Mouse (Mus musculus) CH12.LX (cell line): ENCODE data around the gene Crisp1. TPM values are rescaled to one million over a fixed set of nuclear protein-coding genes. Genes with fewer than 3 reads are reported as not detected.

ENCODE experiments used
- DNase-seq: peaks from one replicate; pipeline ENCODE4 v3.0.0-alpha.2; 2013; ENCODE audit errors: extremely low read depth
- H3K27ac ChIP-seq: 2 replicates; pipeline ENCODE4 v1.5.1; 2012; ENCODE audit warnings: low read depth, mild to moderate bottlenecking, control low read depth, moderate library complexity; ENCODE audit not compliant: insufficient read depth
- H3K27me3 ChIP-seq: replicated peaks from 2 replicates; pipeline ENCODE3; 2012; ENCODE audit warnings: inconsistent platforms
- H3K36me3 ChIP-seq, 2 experiments: replicated peaks in 1 of 2; 2 replicates each; pipeline versions ENCODE3 to v1.6.1; 2012; ENCODE audit warnings: inconsistent platforms in 1 of 2, low read length in 1 of 2, mild to moderate bottlenecking in 1 of 2, mixed read lengths in 1 of 2, moderate library complexity in 1 of 2; ENCODE audit not compliant: control insufficient read depth in 1 of 2, insufficient read depth in 1 of 2
- H3K4me1 ChIP-seq, 2 experiments: 2 replicates each; pipeline ENCODE4 v1.6.1; 2012; ENCODE audit warnings: inconsistent platforms in 1 of 2, moderate library complexity in 1 of 2; ENCODE audit not compliant: insufficient read depth in 2 of 2, control insufficient read depth in 1 of 2
- H3K4me2 ChIP-seq: 2 replicates; pipeline ENCODE4 v1.6.1; 2012; ENCODE audit warnings: low read depth, mild to moderate bottlenecking, control low read depth; ENCODE audit not compliant: poor library complexity, insufficient read depth, severe bottlenecking
- H3K4me3 ChIP-seq, 3 experiments: fragments of 150-350 bp in 1 of 3; sonication (generic) in 1 of 3; replicated peaks in 1 of 3; 2 replicates each; pipeline versions ENCODE3 to v1.5.1; 2011 to 2012; ENCODE audit warnings: low read depth in 2 of 3, low read length in 2 of 3, mild to moderate bottlenecking in 2 of 3, moderate library complexity in 2 of 3, control low read depth in 1 of 3, improper control_type of control experiment in 1 of 3, inconsistent platforms in 1 of 3, mixed read lengths in 1 of 3; ENCODE audit not compliant: poor library complexity in 1 of 3
- H3K79me2 ChIP-seq: replicated peaks from 2 replicates; pipeline ENCODE4 v1.6.1; 2012; ENCODE audit warnings: mild to moderate bottlenecking, moderate library complexity; ENCODE audit not compliant: control insufficient read depth, poor library complexity, insufficient read depth, severe bottlenecking; ENCODE audit errors: extremely low read depth
- H3K9ac ChIP-seq: 2 replicates; pipeline ENCODE4 v1.6.1; 2012; ENCODE audit warnings: low read depth, mild to moderate bottlenecking, control low read depth, moderate library complexity; ENCODE audit not compliant: insufficient read depth
- H3K9me3 ChIP-seq: replicated peaks from 2 replicates; pipeline ENCODE3; 2012; ENCODE audit warnings: low read length, inconsistent platforms, mixed read lengths
- CHD1 ChIP-seq: IDR thresholded peaks from 2 replicates; pipeline ENCODE4 v1.6.1; 2012; ENCODE audit warnings: low read depth, low read length, improper control_type of control experiment, inconsistent platforms
- MAFK ChIP-seq: IDR thresholded peaks from 2 replicates; pipeline ENCODE4 v1.6.1; 2011; ENCODE audit warnings: low read length, improper control_type of control experiment; ENCODE audit not compliant: insufficient replicate concordance
- POLR2AphosphoS2 ChIP-seq: IDR thresholded peaks from 2 replicates; pipeline ENCODE4 v1.6.1; 2011; ENCODE audit warnings: low read depth, low read length, improper control_type of control experiment
- RCOR1 ChIP-seq: conservative IDR thresholded peaks from 2 replicates; pipeline ENCODE4 v1.6.1; 2012; ENCODE audit warnings: low read depth, mild to moderate bottlenecking, inconsistent platforms, low read length, improper control_type of control experiment
- SMC3 ChIP-seq: IDR thresholded peaks from 2 replicates; pipeline ENCODE4 v1.6.1; 2011; ENCODE audit warnings: low read depth, low read length, improper control_type of control experiment
- USF1 ChIP-seq: IDR thresholded peaks from 2 replicates; pipeline ENCODE4 v1.6.1; 2014; ENCODE audit warnings: low read depth, mild to moderate bottlenecking, inconsistent platforms, low read length, improper control_type of control experiment
- dilution Hi-C: fragments of 300-500 bp; cut with MboI; formaldehyde crosslinking; loops from 2 replicates; pipeline ENCODE4 v1.14.3; 2020; ENCODE audit warnings: low sequenced_read_pairs; ENCODE audit not compliant: extremely low pct_unique_long_range_greater_than_20kb, extremely low pct_ligation_motif_present
- in situ Hi-C: fragments of 300-500 bp; cut with MboI; formaldehyde crosslinking; loops from 3 replicates; pipeline ENCODE4 v1.14.3; 2019; ENCODE audit warnings: low sequenced_read_pairs, low pct_ligation_motif_present, low pct_unique_long_range_greater_than_20kb, mixed read lengths
- polyA plus RNA-seq: library from polyadenylated mRNA; unstranded; fragments of >175 nt; gene quantifications from 2 replicates; pipeline ENCODE4 v1.2.1, GENCODE M21; 2012; ENCODE audit warnings: low read depth; ENCODE audit not compliant: insufficient read length
- total RNA-seq, 2 experiments: library from RNA; depleted of rRNA; stranded (reverse); fragments of 300-350 nt in 1 of 2; fragments of >200 nt in 1 of 2; gene quantifications; 2 replicates each; pipeline ENCODE4 v1.2.3; 2012 to 2014

The Crisp1 gene
- total and polyA plus RNA-seq, 3 experiments, result not detected

GRCm38 (mm10) chr17:40252487-40252886 is 66.5 kb downstream of the Crisp1 start:
- H3K27me3 ChIP-seq, result no peaks in the 10 kb centered on the region
- dilution Hi-C loops (no loop called here), in situ Hi-C loops (no loop called here)
- peaks cover 8% of the 10 kb centered on the region for H3K9me3 ChIP-seq
- no peak overlapping the region for H3K4me3 ChIP-seq
- H3K79me2 ChIP-seq, result no peaks in the 10 kb centered on the region
- DNase-seq, result no peak
- H3K27ac ChIP-seq, result no peak overlapping the region
- no peaks in the 10 kb centered on the region for H3K36me3 ChIP-seq
- TF ChIP-seq USF1 (no peak), SMC3 (no peak), MAFK (no peak), POLR2AphosphoS2 (no peak), RCOR1 (no peak), CHD1 (no peak)
- TF ChIP-seq, all 38 proteins: peak for 0
- Histone ChIP-seq H3K4me1 (no peaks in the 10 kb centered on the region), H3K9ac (no peak overlapping the region), H3K4me2 (no peak overlapping the region)

Other genes starting within 250 kb of the Crisp1 start
- gene AC192777.2, start 223.8 kb downstream of the Crisp1 start, total RNA-seq (2012; rRNA removed), result not detected in 2 replicates
- not detected in 2 replicates for gene AC192777.2, start 223.8 kb downstream of the Crisp1 start, total RNA-seq (2014; rRNA removed)
- gene AC192777.2, start 223.8 kb downstream of the Crisp1 start, polyA plus RNA-seq, result not detected in 2 replicates
- gene Pgk2, start 110.6 kb downstream of the Crisp1 start, total RNA-seq (2012; rRNA removed), result not detected in 2 replicates
- not detected in 2 replicates for gene Pgk2, start 110.6 kb downstream of the Crisp1 start, total RNA-seq (2014; rRNA removed)
- not detected in 2 replicates for gene Pgk2, start 110.6 kb downstream of the Crisp1 start, polyA plus RNA-seq
- gene Crisp3, start 76.9 kb downstream of the Crisp1 start, total RNA-seq (2012; rRNA removed), result 0.13 and 0.25 TPM in 2 replicates
- gene Crisp3, start 76.9 kb downstream of the Crisp1 start, total RNA-seq (2014; rRNA removed), result not detected in 2 replicates
- gene Crisp3, start 76.9 kb downstream of the Crisp1 start, polyA plus RNA-seq, result not detected in 2 replicates
- not detected in 2 replicates for gene Esp8, start 200.8 kb upstream of the Crisp1 start, total RNA-seq (2012; rRNA removed)
- not detected in 2 replicates for gene Esp8, start 200.8 kb upstream of the Crisp1 start, total RNA-seq (2014; rRNA removed)
- not detected in 2 replicates for gene Esp8, start 200.8 kb upstream of the Crisp1 start, polyA plus RNA-seq
- not detected in 2 replicates for gene Esp6, start 242.3 kb upstream of the Crisp1 start, total RNA-seq (2012; rRNA removed)
- gene Esp6, start 242.3 kb upstream of the Crisp1 start, total RNA-seq (2014; rRNA removed), result not detected in 2 replicates
- gene Esp6, start 242.3 kb upstream of the Crisp1 start, polyA plus RNA-seq, result not detected in 2 replicates